Mouse (Mus musculus): ENCODE measurements at regions not wholly inside any gene's neighbourhood (a gene's known extent, or its start where the extent isn't known, plus 50 kb on each side); places are given as distances from the start of the nearest gene placed in this dataset.

- DNase-seq (ENCODE audit: low spot score), result no peak
- Histone ChIP-seq H3K9ac (replicated peaks; ENCODE audit: low read length) (no peak overlapping the region), H3K27ac (no peak overlapping the region), H3K4me3 (ENCODE audit: low read length) (no peak overlapping the region), H3K4me2 (ENCODE audit: low read depth, low read length) (no peak overlapping the region), H3K27me3 (ENCODE audit: insufficient read depth, low read length) (no peaks in the 10 kb centered on the region), H3K4me1 (ENCODE audit: insufficient read depth, low read length) (no peaks in the 10 kb centered on the region), H3K9me3 (ENCODE audit: low read length) (no peaks in the 10 kb centered on the region), H3K36me3 (ENCODE audit: insufficient read depth, low read length) (no peaks in the 10 kb centered on the region)
- no peak for ATAC-seq
- WGBS, result 66% methylated on average over 3 of the region's 3 CpGs
- no peak for TF ChIP-seq CTCF (IDR thresholded peaks at IDR 0.05; ENCODE audit: low read depth)
These were observed 50.1 kb upstream of the Gadd45a start for GRCm38 (mm10) chr6:67087393-67087792.

All from hindbrain, postnatal 0 days (tissue).